Mouse (Mus musculus) CD4-positive helper T cell, adult 2 months (primary cell): ENCODE measurements around the gene Zbtb25.

Experiments
- DNase-seq: peaks from one replicate; pipeline ENCODE4 v3.0.0-alpha.2; 2012; ENCODE audit warnings: low read depth, missing footprints, low spot score

Gene Zbtb25

GRCm38 (mm10) chr12:76377059-76377458, 7.7 kb upstream of the Zbtb25 start:
- peak; percentile 39 for DNase-seq

DNA sequence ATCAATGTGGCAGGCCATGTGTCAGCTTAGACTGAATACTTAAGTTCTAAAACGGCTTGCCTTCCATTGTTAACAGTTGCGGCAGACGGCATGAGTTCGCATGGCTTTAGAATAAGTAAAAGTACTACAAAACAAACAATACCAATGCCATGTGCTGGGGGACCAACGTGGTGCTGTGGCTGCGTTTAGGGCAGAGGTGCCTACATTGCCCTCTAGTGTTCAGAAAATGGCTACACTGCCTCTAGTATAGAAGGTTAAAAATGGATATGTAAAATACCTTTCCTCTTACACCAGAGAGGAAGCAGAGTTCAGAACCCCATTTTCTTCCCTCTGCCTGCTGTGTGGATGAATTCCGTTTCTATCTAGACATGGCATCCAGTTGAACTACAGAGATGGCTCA, 7.2 kb upstream of the Zbtb25 start:
- DNase-seq, result peak; percentile 82

- DNase-seq, result peak; percentile 83
Measured at GRCm38 (mm10) chr12:76375506-76375905, 6.1 kb upstream of the Zbtb25 start.

DNA sequence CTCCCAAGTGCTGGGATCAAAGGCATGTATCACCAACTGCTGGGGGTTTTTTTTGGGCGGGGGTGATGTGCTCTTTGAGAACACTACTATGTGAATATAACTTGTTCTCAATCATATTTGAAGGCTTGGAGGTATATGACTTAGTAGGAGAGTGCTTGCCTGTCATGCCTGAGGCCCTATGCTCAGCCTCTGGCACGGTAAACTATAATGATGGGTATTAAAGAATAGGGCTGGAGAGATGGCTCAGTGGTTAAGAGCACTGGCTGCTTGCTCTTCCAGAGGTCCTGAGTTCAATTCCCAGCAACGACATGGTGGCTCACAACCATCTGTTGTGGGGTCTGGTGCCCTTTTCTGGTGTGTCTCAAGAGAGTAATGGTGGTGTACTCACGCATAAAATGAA, 5.5 kb upstream of the Zbtb25 start:
- DNase-seq, result no peak

- peak; percentile 80 for DNase-seq
Measured at GRCm38 (mm10) chr12:76373991-76374390, 4.6 kb upstream of the Zbtb25 start.

GRCm38 (mm10) chr12:76372881-76373818, 3.7 kb upstream of the Zbtb25 start:
- DNase-seq, result peak; percentile 67

GRCm38 (mm10) chr12:76372046-76372445, 2.6 kb upstream of the Zbtb25 start:
- no peak for DNase-seq

DNA sequence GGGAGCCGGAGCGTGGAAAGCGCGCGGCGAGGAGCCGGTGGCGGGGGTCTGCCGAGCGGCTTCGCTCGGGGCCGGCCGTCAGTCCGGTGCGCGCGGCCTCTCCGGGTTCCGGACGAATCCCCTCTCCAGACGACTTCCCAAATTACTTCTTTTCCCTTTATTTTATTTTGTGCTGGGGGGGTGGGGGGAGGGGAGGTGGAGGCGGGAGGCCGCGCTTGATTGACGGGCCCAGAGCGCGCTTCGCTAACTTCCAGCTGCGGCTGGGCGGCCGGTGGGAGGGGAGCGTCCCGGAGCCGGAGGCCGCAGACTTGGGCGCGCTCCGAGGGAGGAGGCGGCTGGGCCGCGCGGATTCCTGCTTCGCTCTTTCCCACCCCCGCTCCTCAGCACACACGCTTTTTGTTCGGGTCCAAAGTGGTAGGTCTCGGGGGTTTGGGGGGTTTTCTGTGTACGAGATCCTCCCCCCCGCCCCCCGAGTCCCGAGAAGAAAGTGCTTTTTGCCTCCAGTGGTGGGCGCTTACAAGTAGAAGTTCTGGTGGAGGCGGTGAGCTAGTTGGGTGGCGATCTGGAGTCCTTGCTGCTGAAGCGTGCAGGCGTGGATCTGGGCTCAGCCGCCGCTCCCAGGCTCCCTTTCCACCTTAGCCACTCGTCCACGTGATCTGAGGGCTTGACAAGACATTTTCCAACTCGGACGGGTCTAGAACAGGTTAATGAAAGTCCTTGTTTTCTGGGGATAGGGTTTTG, 1.6 kb upstream of the Zbtb25 start:
- DNase-seq, result peak; percentile 83

DNA sequence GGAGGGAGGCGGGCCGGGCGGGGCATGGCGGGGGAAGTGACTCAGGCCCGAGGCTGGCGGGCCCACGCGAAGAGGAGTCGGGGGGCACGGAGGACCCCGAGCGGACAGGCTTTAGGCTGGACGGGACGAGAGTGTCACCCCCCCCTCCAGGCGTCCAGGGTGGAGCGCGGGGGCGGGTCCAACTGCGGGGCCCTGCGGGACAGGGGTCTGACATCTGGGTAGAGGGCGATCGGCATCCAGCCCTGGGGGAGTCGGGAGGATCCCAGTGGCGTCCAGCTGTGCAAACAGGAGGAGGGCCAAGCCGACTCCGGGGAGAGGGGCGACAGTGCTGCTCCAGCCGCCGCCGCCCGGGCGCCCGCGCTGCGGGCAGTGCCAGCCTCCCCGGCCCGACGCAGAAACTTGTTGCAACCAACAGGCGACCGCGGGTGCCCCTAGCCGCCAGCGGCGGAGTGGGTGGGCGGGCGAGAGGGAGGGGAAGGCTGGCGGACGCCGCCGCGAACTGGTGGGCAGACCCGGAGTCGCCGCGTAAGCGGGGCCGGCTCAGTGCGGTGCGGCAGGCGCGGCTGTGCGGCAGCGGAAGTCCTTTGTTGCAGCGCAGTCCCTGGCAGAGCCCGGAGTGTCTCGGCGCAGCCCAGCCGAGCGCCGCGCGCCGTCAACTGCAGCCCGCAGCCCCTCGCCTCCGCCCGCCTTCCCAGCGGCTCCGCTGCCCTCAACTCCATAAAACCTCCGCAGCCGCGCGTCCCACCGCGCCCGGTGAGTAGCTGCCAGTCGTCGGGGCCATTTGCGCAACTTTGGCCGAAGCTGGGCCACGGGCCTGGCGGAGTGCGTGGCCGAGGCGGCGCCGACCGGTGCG, 802 bp upstream of the Zbtb25 start, which contains the start of gene Zbtb1:
Zbtb1 (plus strand) TSS at position 289 of the 853 bp plus-strand sequence.
- peak; percentile 91 for DNase-seq

GRCm38 (mm10) chr12:76368790-76369205, 604 bp downstream of the Zbtb25 start:
- DNase-seq, result peak; percentile 67

DNA sequence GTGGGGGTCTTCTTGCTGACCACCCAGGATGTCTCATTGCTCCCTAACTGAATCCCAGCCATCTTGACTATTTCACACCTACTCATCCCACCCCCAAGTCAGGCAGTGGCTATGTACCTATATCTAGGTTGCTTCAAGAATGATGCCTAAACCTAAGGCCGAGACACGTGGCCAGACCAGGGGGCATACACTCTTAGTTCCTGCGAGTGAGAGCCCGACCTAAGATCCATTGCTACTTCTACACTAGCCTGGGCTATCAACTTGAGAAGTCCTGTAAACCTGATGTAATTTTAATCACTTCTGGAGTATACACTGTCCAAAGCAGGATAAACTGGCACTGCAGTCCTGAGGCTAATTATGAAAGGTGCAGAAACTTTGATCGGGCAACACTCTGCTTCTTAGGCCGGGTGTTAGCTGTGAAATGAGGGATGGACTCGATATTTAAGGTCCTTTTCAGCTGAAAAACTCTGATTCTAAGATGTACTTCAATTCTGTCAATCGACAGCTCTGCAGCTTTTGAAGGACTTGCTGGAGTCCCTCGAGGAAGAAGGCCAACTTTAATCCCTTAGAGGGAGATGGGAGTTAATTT, 1.1 kb downstream of the Zbtb25 start:
- DNase-seq, result peak; percentile 33

- peak; percentile 70 for DNase-seq
Measured at GRCm38 (mm10) chr12:76367096-76367995, 2.1 kb downstream of the Zbtb25 start.

GRCm38 (mm10) chr12:76366276-76366675, 3.1 kb downstream of the Zbtb25 start:
- no peak for DNase-seq

DNA sequence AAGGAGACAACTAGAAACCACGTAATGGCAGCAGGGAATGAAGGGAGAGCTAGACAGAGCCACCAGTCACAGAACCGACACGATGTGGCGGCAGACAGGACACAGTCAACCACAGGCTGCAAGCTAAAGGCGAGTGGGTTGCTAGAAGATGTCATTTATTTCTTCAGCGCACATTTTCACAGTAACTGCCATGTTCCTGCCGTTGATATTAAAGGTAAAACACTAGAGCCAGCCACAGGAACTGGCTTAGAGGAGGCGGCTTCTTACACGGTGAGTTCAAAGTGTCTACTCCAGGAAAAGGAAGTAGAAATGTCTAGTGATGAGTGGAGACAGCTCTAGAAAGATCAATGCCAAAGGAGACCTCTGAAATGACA, 7.1 kb downstream of the Zbtb25 start:
- peak; percentile 84 for DNase-seq

GRCm38 (mm10) chr12:76361405-76362302, 7.7 kb downstream of the Zbtb25 start:
- peak; percentile 81 for DNase-seq

- DNase-seq, result no peak
Measured at GRCm38 (mm10) chr12:76360868-76361267, 8.5 kb downstream of the Zbtb25 start.

GRCm38 (mm10) chr12:76349680-76350220, 19.7 kb downstream of the Zbtb25 start:
- DNase-seq, result no peak

DNA sequence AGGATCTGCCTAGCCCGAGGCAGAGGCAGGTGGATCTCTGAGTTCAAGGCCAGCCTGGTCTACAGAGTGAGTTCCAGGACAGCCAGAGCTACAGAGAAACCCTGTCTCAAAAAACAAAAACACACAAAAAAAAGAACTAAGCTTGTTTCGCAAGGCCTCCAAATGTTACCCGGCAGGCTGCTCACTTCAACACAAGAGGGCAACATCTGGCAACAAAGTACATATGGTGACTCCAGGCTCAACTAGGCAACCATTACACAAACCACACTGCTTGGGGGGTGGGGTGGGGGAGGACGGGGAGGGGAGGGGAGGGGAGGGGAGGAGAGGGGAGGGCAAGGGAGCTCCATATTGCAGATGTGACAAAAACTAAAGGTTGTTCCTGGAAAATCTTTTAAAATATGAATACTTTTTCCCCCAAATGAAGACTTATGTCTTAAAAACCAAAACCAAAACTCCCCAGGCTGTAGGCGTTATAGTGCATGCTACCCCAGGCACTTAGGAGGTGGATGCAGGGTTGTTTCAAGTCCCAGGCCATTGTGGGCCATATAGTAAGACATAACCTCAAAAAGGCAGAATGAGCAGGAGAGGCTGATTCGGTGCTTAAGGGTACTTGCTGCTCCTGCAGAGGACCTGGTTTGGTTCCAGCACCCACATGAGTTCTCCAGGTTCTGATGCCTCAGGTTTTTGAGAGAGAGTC, 23.5 kb downstream of the Zbtb25 start:
- peak; percentile 80 for DNase-seq
